Mouse (Mus musculus) urinary bladder, postnatal 25 days (tissue): Measurements from ENCODE around the gene Rasl11a.
"Not testable (repeated sequence)": the region's sequence is repeated elsewhere in the genome, so short reads cannot be mapped to it uniquely, and the experiment has no call there.

Source experiments
- DNase-seq: peaks from one replicate; pipeline ENCODE4 v3.0.0; 2022; ENCODE audit warnings: low spot score

The Rasl11a gene

DNA sequence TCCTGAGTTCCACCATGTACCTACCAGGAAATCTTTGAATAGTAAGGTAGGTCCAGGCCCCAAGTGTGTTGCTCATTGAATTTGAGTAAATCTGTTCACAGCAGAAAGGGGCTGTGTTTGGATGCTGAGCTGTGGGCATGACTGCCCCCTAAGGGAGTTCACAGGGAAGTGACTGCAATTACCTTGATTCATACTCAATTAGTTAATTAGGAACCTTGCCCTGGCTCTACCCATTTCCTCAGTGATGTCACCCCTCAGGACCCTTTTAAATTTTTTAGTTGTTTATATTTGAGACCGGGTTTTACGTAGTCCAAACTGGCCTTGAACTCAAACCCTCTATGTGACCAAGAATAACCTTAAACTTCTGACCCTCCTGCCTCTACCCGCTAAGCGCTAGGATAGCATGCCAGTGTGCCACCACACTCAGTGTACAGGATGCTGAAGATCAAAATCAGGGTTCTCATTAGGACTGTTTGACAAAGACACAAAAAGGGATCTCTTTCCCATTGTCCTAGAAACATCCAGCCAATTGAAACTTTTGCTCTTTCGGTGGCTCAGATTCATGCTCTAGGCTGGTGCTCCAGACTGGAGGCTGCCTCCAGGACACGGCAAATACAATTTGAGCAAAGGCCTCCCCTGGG lies 450 bp upstream of the Rasl11a start:
- no peak for DNase-seq

DNA sequence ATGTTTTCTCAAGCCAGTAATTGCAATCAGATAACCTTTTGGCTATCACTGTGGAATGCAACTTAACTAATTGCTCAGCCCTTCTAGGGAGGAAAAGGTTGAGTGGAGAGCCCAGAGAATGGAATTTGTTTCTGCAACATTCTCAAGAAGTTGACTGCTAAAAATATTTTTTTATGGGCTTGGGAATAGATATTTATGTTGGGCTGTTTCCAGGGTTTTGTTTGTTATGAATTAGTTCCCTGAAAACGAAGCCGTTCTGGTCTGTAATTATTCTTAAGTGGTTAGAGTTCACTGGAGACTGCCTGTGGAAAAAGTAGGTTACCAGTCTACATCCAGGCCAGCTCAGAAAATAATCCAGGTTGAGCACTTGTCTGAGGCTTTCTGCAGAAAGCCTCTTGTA lies 1.6 kb downstream of the Rasl11a start:
- no peak for DNase-seq

DNA sequence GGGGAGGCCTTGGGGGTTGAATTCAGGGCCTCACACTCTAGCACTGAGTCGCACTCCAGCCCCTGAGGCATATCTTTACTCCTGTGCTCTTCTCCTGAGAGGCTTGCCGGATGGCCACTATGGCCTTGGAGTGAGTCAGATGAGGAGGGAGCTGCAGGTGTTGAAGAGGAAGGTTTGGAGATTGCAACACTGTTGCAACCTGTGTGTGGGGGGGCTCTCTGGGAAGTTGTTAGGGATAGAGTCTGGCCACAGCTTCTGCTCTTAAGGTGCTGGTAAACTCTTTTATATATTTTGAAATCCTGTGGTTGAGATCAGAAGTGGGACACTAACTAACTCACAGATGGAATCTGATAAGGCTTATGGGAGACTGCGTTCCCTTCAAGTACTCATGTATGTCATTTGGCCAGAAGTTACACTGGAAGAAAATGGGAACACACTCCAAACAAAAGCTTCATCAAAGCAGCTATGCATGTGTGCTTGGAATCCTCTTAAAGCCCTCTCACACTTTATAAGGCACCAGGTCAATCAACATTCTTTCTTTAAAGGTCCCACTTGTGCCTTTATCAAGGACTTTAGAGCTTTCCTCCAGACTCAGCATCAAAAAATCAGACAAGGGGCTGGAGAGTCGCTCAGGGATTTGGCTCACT lies 4.2 kb downstream of the Rasl11a start:
- no peak for DNase-seq

DNA sequence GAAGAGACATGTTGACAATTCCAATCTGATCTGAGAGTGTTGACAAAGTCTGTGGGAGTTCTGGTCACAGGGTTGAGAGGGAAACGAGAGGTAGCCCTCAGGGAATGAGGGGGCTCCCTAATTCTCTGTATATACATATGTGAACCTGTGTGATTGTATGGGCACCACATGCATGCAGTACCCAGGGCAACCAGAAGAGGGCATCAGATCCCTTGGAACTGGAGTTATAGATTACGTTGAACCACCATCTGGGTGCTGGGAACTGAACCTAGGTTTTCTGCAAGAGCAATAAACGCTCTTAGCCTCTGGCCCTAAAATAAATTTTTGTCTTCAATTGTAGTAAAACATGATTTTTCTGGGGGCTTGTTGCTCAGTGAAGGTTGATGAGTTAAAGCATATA lies 11.2 kb downstream of the Rasl11a start:
- DNase-seq = no peak

DNA sequence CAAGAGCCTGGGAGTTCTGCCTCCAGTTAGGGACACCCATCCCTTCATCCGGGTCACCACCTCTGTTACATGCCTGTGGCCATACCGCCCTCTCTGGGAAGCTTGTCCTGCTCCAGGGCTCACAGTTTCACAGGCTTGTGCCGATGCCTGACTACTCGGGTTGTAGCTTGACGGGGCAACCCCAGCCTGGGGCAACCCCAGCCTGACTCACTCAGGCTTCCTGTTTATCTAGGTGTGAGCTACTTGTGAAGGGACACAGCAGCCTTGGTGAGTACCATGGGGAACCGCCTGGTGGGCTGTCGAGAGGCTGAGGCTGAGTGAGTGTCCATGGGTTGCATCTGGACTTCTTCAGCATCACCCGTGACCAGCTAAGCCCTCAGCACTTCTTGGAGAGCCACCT lies 12.7 kb downstream of the Rasl11a start:
- no peak for DNase-seq

DNA sequence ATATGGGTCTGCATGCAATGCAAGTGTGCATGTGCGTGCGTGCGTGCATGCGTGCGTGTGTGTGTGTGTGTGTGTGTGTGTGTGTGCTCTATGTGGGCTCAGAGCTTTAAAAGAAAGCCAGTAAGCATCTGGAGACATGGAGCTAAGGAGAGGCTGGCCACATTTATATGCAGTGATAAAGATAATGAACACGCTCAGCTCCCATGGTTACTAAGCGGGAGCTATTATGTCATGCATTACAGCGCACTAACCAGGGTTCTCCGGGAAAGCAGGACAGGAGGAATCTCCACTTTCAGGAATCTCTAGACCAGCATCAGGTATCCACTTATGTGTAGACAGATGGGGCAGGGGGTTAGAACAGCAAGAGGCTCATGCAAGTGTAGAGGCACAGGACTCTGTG lies 13.9 kb downstream of the Rasl11a start:
- no peak for DNase-seq

DNA sequence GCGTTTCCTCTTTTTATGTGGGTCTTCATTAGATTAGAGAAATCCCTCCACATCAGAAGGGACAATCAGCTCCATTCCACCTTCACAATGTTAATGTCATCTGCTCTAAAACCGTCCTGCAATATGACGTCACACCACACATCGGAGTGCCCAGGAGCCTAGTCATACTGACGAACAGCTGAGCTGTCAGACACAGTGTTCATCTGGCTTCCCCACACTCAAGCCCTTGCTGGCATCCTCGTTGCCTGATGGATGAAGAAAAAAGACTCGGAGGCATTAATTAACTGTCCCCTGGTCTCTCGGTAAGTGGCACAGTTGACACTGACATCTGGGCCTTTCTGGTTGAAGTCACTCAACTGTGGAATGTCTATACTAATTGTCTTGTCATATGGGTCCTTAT lies 14.4 kb downstream of the Rasl11a start:
- DNase-seq = no peak

DNA sequence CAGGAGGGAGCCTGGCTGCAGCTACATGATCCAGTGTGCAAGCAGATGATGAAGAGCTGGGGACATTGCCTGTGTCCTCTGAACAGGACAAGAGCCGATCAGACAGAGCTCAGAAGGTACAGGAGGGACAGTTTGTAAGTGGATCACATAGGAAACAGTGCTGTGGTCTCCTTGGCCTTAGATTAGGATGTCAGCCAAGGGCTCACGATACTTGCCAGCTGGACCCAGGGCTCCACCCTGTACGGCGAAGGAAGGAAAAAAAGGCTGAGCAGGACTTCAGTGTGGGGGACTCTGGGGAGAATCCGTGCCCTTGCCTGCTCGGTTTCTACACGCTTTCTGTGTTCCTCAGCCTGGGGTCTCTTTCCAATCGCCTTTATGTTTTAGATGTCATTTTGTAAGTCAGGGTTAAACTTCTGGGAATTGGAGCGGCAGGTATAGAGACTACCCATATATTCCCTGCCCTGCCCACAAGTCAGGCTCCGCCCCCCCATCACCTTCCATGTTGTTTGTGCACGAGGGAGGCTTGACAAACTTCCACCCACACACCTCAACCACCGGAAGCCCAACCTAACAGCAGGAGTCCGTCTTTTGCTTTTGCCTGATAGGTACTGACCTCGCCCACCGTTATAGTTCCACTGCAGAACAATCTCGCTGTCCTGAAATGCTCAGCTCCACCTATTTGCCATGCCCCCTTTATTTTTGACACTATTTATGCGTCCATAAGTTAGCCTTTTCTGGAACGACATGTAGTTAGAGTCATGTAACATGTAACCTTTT lies 15.5 kb downstream of the Rasl11a start:
- no peak for DNase-seq

DNA sequence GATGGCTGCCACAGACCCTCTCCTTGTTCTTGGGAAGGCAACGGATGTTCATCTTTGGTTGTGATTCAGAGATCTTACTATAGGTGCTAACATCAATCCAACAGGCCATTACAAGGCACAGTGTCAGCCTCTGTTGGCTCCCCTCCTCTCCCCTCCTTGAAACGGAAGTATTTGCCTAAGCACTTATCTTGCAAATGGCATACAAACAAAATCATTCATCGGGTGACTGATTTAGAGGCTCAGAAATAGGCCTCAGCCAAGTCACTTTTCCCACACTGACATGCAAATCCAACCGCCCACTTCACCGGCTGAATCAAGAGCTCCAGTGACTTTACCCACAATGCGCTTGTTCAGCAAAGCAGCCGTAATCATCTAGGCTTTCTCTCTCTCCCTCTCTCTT lies 16.7 kb downstream of the Rasl11a start:
- DNase-seq = no peak

DNA sequence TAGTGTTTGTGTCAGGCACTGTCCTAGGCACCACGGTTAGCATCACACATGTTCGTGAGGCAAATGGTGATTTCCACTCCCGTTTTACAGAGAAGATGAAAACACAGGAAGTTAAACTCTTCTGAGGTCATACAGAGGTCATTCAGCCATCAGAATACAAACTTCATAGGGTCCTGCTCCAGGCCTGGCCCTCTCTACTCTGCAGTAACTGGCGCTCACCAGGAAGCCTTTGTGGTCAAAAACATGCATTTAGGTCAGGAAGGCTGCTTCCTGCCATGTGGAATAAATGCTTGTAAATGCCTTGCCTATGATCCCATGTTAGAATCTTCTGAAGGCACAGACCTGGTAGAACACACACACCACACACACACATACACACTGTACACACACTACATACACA lies 20.6 kb downstream of the Rasl11a start:
- DNase-seq = no peak

DNA sequence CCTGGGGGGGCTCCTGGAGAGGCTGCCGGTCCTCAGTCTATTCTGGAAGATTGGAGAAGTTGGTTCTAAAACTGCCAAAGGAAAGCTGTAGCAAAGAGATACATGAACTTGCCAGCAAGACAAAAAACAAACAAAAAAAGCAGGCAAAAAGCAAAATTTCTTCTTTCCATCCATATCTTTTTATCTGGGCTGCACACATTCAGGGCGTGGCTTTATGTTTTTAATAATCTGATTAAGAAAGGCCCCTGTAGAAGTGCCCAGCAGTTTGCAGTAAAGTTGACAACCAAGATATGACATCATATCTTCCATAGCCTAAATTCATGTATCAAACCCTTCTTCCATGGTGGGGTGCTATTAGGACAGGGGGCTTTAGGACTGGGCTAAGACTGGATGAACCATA lies 21.4 kb downstream of the Rasl11a start:
- no peak for DNase-seq

DNA sequence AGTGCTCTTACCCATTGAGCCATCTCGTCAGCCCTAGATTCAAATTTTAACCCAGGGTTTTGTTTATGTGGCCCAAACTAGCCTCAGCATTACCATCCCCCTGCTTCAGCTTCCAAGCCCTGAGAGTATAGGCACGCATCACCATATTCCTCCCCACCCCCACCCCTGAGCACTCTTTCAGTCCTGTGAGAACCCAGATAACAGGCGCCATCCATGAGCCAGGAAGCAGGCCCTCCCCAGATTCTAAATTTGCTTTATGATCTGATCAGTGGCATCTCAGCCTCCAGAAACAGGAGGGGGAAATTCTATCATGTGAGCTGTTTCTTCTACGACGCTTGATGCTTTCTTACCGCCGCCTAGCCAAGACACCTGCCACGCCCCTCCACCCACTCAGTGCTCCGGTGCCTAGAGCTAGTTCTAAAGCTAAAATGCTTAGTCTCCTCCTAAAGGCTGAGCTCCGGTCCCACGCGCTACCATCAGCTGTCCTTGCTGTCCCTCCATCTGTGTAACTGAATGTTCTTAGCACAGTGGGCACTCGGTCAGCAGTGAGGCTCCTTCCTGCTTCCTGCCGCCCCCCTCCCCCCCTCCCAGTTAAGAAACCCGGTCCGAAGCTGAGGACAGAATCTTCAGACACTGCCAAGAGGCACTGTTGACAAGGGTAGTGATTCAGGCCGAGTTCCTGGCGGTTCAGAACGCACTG lies 22.5 kb downstream of the Rasl11a start:
- peak; percentile 19 for DNase-seq

DNA sequence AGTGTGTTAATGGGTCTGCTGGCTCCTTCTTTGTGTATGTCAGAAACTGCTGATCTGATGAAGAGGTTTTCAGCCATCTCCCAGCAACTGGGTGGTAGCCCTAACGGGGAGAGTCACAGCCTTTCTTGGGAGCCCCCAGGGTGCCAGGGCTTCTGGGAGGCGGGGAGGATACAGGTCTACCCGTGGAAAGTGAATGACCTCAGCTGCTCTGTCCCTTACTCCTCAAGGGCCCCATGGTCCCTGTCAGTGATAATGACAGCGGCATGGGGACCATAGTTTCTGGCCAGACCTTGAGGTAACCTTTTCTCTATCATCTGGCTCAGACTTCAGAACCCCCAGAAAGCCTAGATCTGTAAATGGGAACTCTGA lies 23.1 kb downstream of the Rasl11a start:
- no peak for DNase-seq

DNA sequence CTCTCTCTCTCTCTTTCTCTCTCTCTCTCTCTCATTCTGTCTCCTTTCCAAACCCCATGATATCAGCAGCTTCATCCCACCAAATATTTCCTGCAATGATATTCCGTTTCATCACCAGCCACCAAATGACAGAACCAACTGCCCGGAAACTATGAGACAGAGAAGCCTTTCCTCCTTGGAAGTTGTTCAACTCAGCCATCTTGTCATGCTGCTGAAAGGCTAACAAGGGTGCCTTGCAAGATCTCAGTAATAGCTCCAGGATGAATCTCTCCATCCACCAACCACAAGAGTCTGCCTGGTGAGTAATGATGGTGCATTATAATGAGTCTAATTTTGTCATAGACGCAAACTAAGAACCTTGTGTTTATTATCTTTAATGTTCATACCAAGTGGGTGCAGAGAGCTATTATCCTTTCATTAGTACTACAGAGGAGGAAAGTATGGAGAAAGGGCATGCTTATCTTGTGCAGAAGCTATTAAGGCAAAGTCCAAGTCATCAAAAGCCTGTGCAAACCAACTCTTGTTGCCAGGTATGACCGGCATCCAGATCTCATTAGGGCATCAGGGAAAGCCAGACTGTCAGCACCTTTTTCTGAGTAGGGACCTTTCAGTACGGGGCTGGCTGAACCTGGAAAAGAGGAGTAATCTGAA lies 28.2 kb downstream of the Rasl11a start:
- no peak for DNase-seq

DNA sequence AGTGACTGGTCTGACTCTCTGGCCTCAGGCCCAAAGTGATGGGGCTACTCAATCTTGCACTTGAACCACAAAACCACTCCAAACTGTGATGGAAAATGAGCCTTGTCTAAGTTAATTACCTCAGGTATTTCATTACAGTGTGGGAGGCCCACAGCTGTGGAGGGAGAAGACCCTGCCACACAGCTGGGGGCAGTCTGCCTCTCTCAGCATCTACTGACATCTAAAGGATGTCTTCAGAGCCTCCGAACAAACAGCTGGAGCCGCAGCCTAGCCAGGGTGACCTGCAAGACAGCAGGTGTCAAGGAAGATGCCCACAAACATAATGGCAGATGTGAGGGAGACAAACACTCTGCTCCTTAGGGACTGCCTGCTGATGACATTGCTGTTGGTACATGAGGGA lies 31.2 kb downstream of the Rasl11a start:
- no peak for DNase-seq

DNA sequence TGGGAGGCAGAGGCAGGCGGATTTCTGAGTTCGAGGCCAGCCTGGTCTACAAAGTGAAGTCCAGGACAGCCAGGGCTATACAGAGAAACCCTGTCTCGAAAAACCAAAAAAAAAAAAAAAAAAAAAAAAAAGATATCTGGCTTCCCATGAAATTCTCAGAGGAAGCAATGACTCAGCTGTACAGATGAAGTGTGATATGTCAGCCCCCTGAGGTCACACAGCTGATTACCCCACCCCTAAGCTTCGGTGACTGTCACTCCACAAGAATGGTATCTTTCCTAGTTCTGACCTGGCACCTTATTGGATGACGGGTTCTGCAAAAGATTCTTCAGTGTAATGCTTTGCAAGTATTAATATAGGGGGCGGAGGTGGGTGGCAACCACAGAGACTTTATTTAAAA lies 33.0 kb downstream of the Rasl11a start:
- not testable (repeated sequence) for DNase-seq

DNA sequence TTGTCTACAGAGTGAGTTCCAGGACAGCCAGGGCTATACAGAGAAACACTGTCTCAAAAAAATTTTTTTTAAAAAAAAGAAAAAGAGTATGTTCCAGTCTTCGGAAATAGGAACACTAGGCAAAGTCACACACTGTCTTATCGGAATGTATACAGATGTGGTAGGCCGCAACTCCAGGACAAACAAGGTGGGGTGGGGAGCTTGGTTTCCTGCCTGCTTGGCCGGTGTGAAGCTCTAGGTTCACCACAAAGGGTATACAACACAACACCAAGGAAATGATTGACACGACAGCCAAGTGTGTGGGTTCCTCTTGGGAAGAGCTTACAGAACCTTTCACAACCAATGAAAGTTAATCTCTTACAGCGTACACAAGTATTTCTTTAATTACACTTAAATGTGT lies 37.4 kb downstream of the Rasl11a start:
- DNase-seq = no peak

DNA sequence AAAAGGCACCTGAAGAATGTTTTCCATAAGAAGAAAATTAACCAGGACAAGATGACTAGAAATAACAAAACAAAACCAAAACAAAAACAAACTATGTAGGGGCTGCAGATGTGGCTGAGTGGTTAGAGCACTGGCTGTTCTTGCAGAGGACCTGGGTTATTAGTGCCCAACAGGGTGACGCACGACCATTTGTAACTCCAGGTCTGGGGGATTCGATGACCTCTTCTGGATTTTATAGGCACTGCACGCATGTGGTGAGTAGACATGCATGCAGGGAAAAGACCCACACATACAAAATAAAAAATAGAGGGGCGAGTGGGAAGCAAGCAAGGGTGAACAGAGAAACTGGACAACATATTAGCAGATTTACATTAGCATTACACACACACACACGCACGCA lies 38.2 kb downstream of the Rasl11a start:
- DNase-seq = no peak

DNA sequence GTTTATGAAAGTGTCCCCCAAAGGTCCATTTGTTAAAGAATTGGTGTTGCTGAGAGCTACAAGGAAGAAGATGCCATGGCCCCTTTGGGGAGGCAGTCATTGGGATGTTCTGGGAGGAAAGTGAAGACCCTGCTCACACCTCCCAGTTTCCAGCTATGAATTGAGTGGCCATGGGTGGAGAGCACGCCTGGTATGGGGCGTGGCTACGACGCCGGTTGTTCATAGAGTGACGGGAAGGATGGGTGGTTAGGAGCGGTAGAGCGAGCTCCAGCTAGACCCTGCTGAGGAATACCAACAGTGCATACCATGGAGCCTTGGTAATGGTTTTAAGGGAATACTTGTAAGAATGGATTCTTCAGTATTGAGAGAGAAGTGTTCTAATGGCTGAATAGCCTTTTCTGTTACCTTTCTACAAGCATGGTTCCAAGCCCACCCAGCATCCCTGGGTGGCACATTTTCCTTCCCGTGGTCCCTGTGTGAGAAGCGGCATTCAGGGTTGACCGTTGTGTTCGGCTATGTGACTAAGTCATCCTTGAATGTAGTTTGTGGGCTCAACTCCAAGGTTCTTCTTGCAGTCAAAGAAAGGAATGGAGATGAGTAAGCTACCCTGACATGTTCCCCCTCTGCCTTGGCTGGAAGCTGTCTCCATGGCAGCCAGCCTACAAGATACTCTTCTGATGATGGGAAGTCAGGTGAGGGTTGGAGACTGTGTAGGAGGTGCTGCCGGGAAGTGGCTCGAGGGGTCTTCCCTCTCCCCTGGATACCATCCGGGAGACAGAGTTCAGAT lies 38.8 kb downstream of the Rasl11a start:
- DNase-seq = no peak

DNA sequence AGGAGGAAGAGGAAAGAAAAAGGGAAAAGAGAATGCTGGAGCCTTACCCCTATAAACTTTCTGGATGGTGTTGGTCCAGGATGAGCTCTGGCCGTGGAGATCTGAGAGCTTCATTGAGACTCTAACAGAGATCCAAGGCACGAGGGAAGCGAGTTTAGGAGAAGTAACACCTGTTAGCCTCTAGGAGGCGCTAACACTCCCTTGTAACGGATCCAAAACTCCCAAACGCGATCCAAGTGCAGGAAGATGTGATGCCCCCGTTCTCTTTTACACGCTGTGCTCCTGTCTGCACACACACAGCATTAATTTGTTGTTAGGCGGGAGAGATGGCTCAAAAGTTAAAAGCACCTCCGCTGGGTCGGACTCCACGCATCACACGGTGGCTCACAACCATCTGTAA lies 46.3 kb downstream of the Rasl11a start:
- no peak for DNase-seq

DNA sequence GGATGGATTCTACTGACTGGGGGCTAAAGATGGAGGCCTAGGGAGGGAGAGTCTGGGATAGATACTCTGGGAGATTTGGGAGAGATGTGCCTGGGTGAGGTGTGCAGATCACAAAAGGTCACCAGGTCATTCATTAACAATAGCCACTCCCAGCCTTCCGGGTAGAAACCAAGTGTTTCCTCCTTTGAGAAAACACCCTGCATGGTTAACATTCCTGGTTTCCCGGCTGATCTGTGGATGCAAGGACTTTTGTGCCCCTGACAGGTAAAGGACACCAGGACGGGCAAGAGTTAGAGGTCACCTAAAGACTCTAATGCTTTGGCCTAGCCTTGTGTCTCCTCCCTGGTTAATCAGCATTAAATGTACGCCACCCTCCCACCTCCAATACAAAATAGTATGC lies 48.0 kb downstream of the Rasl11a start:
- no peak for DNase-seq
